Mouse (Mus musculus) testis, adult 2 months (tissue): ENCODE data around the gene Ldlrad3. TPM values are rescaled to one million over a fixed set of nuclear protein-coding genes. Genes with fewer than 3 reads are reported as not detected.

Experiments used
- H3K27ac ChIP-seq: fragments of 200-500 bp; 2 replicates; pipeline ENCODE4 v1.5.1; 2012; ENCODE audit warnings: low read depth, low read length; ENCODE audit not compliant: control insufficient read depth, insufficient read depth
- H3K27me3 ChIP-seq: fragments of 200-500 bp; 2 replicates; pipeline ENCODE4 v1.6.1; 2012; ENCODE audit warnings: mild to moderate bottlenecking, low read length, moderate library complexity; ENCODE audit not compliant: control insufficient read depth, insufficient read depth
- H3K36me3 ChIP-seq: fragments of 200-500 bp; 2 replicates; pipeline ENCODE4 v1.6.1; 2012; ENCODE audit warnings: mild to moderate bottlenecking, low read length; ENCODE audit not compliant: control insufficient read depth, insufficient read depth
- H3K4me1 ChIP-seq: fragments of 200-500 bp; 2 replicates; pipeline ENCODE4 v1.6.1; 2012; ENCODE audit warnings: low read length; ENCODE audit not compliant: control insufficient read depth, insufficient read depth
- H3K4me3 ChIP-seq: fragments of 200-500 bp; 2 replicates; pipeline ENCODE4 v1.5.1; 2012; ENCODE audit warnings: low read depth, mild to moderate bottlenecking, low read length, moderate library complexity, mixed read lengths; ENCODE audit not compliant: control insufficient read depth
- CTCF ChIP-seq: fragments of 200-500 bp; IDR thresholded peaks from 2 replicates; pipeline ENCODE4 v1.5.1; 2012; ENCODE audit warnings: low read depth, mild to moderate bottlenecking, inconsistent platforms, low read length, moderate library complexity; ENCODE audit not compliant: control insufficient read depth, insufficient read depth, insufficient replicate concordance
- POLR2A ChIP-seq: fragments of 200-500 bp; IDR thresholded peaks from 2 replicates; pipeline ENCODE4 v1.6.1; 2012; ENCODE audit warnings: low read depth, mild to moderate bottlenecking, inconsistent platforms, low read length, moderate library complexity; ENCODE audit not compliant: control insufficient read depth
- polyA plus RNA-seq: library from polyadenylated mRNA; depleted of rRNA; stranded (reverse); fragments of >200 nt; gene quantifications from 2 replicates; pipeline ENCODE4 v1.2.3, GENCODE M21; 2012

The Ldlrad3 gene
- polyA plus RNA-seq, 1 experiment: 1.8 TPM

- TF ChIP-seq CTCF (no peak), POLR2A (no peak)
- Histone ChIP-seq H3K27me3 (no peaks in the 10 kb centered on the region), H3K27ac (no peak overlapping the region), H3K36me3 (no peaks in the 10 kb centered on the region), H3K4me3 (no peak overlapping the region), H3K4me1 (peaks cover 17% of the 10 kb centered on the region)
Observed at GRCm38 (mm10) chr2:102183720-102184480, 2.3 kb downstream of the Ldlrad3 start.

- H3K4me1 ChIP-seq: peaks cover 17% of the 10 kb centered on the region
- no peak overlapping the region for H3K27ac ChIP-seq
- H3K36me3 ChIP-seq: no peaks in the 10 kb centered on the region
- H3K4me3 ChIP-seq: no peak overlapping the region
- H3K27me3 ChIP-seq: no peaks in the 10 kb centered on the region
- TF ChIP-seq CTCF (no peak), POLR2A (no peak)
Observed at GRCm38 (mm10) chr2:102181459-102181858, 4.7 kb downstream of the Ldlrad3 start.

- no peaks in the 10 kb centered on the region for H3K4me1 ChIP-seq
- no peak overlapping the region for H3K27ac ChIP-seq
- H3K4me3 ChIP-seq: no peak overlapping the region
- TF ChIP-seq POLR2A (no peak), CTCF (no peak)
- H3K27me3 ChIP-seq: no peaks in the 10 kb centered on the region
- no peaks in the 10 kb centered on the region for H3K36me3 ChIP-seq
Observed at GRCm38 (mm10) chr2:102176434-102176772, 9.8 kb downstream of the Ldlrad3 start.

- Histone ChIP-seq H3K36me3 (no peaks in the 10 kb centered on the region), H3K27ac (no peak overlapping the region), H3K4me1 (no peaks in the 10 kb centered on the region), H3K4me3 (no peak overlapping the region), H3K27me3 (no peaks in the 10 kb centered on the region)
- TF ChIP-seq CTCF (no peak), POLR2A (no peak)
Observed at GRCm38 (mm10) chr2:102175741-102176433, 10.3 kb downstream of the Ldlrad3 start.

- Histone ChIP-seq H3K27me3 (no peaks in the 10 kb centered on the region), H3K36me3 (no peaks in the 10 kb centered on the region), H3K4me3 (no peak overlapping the region), H3K4me1 (no peaks in the 10 kb centered on the region), H3K27ac (no peak overlapping the region)
- TF ChIP-seq POLR2A (no peak), CTCF (no peak)
Observed at GRCm38 (mm10) chr2:102172458-102172857, 13.7 kb downstream of the Ldlrad3 start.

GRCm38 (mm10) chr2:102166550-102167325, 19.4 kb downstream of the Ldlrad3 start:
- Histone ChIP-seq H3K36me3 (no peaks in the 10 kb centered on the region), H3K27ac (no peak overlapping the region), H3K4me3 (no peak overlapping the region), H3K4me1 (no peaks in the 10 kb centered on the region), H3K27me3 (no peaks in the 10 kb centered on the region)
- TF ChIP-seq CTCF (no peak), POLR2A (no peak)

GRCm38 (mm10) chr2:102163106-102163505, 23.1 kb downstream of the Ldlrad3 start:
- TF ChIP-seq CTCF (no peak), POLR2A (no peak)
- Histone ChIP-seq H3K27ac (no peak overlapping the region), H3K4me3 (no peak overlapping the region), H3K36me3 (no peaks in the 10 kb centered on the region), H3K4me1 (no peaks in the 10 kb centered on the region), H3K27me3 (no peaks in the 10 kb centered on the region)
